Mouse (Mus musculus) small intestine, adult 10 weeks (tissue): Measurements from ENCODE around the gene Lasp1. TPM values are rescaled to one million over a fixed set of nuclear protein-coding genes. Genes with fewer than 3 reads are reported as not detected.

Source experiments
- polyA plus RNA-seq: library from polyadenylated mRNA; stranded (reverse); fragments of 350-450 nt; fragmentation: Illumina TruSeq; extraction: RNeasy Lipid Tissue Mini Kit (QIAGEN cat#74804); gene quantifications from one replicate; pipeline ENCODE4 v1.2.3, GENCODE M21; 2014; ENCODE audit warnings: low replicate concordance

The Lasp1 gene
- polyA plus RNA-seq = 88.5 TPM

GRCm38 (mm10) chr11:97798782-97799145 lies at the start of gene Lasp1:
Lasp1 (plus strand) TSS chr11:97799000.

DNA sequence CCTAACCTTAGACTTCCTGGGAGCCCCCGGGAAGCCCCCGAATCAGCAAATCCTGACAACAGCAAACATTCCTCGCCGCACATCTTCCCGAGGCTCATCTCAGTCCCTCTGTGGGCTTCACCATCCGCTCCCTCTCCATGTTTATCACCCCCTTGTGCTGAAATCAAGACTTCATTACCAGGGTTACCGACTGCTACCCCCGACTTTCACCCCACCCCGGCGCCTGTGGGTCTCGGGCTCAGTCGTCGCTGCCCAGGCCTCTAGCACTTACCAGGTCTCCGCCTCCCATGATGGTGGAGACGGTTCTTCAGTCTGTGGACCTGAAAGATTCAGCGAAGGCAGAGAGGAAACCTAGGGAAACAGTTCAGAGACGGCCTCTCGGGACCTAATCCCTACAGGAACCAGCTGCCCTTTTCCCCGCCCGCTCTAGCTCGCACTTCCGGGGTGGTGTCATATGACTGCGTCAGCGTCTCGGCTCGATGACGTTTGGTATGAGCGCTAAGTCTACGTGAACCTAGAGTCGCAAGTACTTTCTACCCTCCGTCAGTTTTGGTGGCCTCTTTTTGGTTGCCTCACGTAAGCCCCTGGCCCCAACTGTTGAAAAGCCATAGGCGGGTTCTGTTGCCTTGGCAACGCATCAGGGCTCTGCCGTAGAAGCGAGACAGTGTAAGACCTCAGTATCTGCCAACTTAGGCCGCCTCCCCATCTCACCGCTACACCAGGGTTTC lies 32.5 kb upstream of the Lasp1 start, which contains the start of gene Cwc25:
Gene Cwc25, minus strand, starts transcription at position 403 of the 728 bp plus-strand sequence.

GRCm38 (mm10) chr11:97775808-97776496 lies 22.8 kb upstream of the Lasp1 start, which contains the start of gene 1700001P01Rik:
1700001P01Rik (minus strand) TSS chr11:97775918.

GRCm38 (mm10) chr11:97781832-97782563 lies 16.8 kb upstream of the Lasp1 start, which contains the start of gene Rpl23:
Rpl23 (minus strand) TSS chr11:97782437.

DNA sequence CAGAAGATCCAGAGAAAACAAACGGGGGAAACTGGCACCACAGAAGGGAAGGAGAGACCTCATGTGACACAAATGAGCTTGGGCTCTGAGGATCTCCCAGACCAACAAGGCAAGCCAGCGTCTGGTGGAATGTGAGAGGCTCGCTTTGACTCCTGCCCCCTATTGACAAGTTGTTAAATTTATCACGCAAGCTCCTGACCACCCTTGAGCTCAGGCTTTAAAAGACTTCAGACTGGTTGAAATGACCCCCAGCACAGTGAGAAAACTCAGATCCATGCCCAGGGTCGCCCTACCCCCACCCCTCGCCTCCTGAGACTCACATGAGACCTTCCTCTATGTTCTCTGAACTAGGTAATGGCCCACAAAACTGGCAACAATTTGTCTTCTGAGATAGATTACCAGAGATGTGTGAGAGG lies 41.7 kb downstream of the Lasp1 start, which contains the start of gene B230217C12Rik:
Gene B230217C12Rik, plus strand, starts transcription at position 242 of the 416 bp plus-strand sequence.

GRCm38 (mm10) chr11:97883918-97884600 lies 85.3 kb downstream of the Lasp1 start, which contains the start of gene Fbxo47:
Fbxo47 (minus strand) TSS chr11:97884154.

Other genes starting within 250 kb of the Lasp1 start
- gene Srcin1, start 222.8 kb upstream of the Lasp1 start, polyA plus RNA-seq = not detected
- gene Epop, start 169.3 kb upstream of the Lasp1 start, polyA plus RNA-seq = not detected
- gene Mllt6, start 135.6 kb upstream of the Lasp1 start, polyA plus RNA-seq = 3.7 TPM
- gene Cisd3, start 113.2 kb upstream of the Lasp1 start, polyA plus RNA-seq = 16.7 TPM
- 1.9 TPM for gene Pcgf2, start 98.5 kb upstream of the Lasp1 start, polyA plus RNA-seq
- gene Psmb3, start 95.6 kb upstream of the Lasp1 start, polyA plus RNA-seq = 6.1 TPM
- 2.8 TPM for gene Pip4k2b, start 54.3 kb upstream of the Lasp1 start, polyA plus RNA-seq
- 11.0 TPM for gene Cwc25, start 32.4 kb upstream of the Lasp1 start, polyA plus RNA-seq
- gene 1700001P01Rik, start 23.1 kb upstream of the Lasp1 start, polyA plus RNA-seq = not detected
- 1,379 TPM for gene Rpl23, start 16.6 kb upstream of the Lasp1 start, polyA plus RNA-seq
- 1.7 TPM for gene B230217C12Rik, start 41.8 kb downstream of the Lasp1 start, polyA plus RNA-seq
- 1.5 TPM for gene Fbxo47, start 85.2 kb downstream of the Lasp1 start, polyA plus RNA-seq
- not detected for gene Plxdc1, start 187.4 kb downstream of the Lasp1 start, polyA plus RNA-seq
- gene Arl5c, start 197.2 kb downstream of the Lasp1 start, polyA plus RNA-seq = not detected
- not detected for gene Cacnb1, start 224.0 kb downstream of the Lasp1 start, polyA plus RNA-seq
- gene Rpl19, start 227.7 kb downstream of the Lasp1 start, polyA plus RNA-seq = 34.7 TPM